ENCODE assay signal across 13 mouse cellular contexts in genomic region chr4:35121060-35121459, GRCm38 (mm10). TPM values are rescaled to one million over a fixed set of nuclear protein-coding genes. Genes with fewer than 3 reads are reported as not detected.
DNase-seq lines count a peak whose midpoint lies in the region; ATAC-seq lines count a peak whose summit lies in the region.
"Had no signal": no experiment of that assay in that cellular context is flagged by ENCODE, and none has a peak within 500 bp of the region (broad histone marks: within the 10 kb centered on the region; RNA-seq: fewer than 3 reads in every experiment).

No protein-coding gene starts in this region.

- no peaks in the 10 kb centered on the region for H3K9me3 ChIP-seq in embryonic facial prominence, embryonic 10.5 days
- no peaks in the 10 kb centered on the region for H3K9me3 ChIP-seq in hindbrain, embryonic 12.5 days (replicated peaks)
- H3K9me3 ChIP-seq in heart, embryonic 12.5 days (replicated peaks) = no peaks in the 10 kb centered on the region

- no peak overlapping the region; the same call in 1 of the 2 replicates for H3K4me3 ChIP-seq in embryonic facial prominence, embryonic 10.5 days
- no peak overlapping the region for H3K4me3 ChIP-seq in hindbrain, embryonic 12.5 days
- no peak overlapping the region for H3K4me3 ChIP-seq in heart, embryonic 12.5 days

- peak; percentile 80 for DNase-seq in heart, adult 11 months
- no peak for DNase-seq in heart, adult 8-10 months (ENCODE audit: low spot score)
- peak; percentile 54 for DNase-seq in embryonic facial prominence, embryonic 10.5 days (ENCODE audit: low spot score)
- DNase-seq in kidney, postnatal 4 days = peak; percentile 40 to 61
- DNase-seq in thymus, postnatal 25 days = no peak
- DNase-seq in gastrocnemius, adult 18-20 months (ENCODE audit: low spot score) = no peak
- DNase-seq: adrenal gland, postnatal 36 days; cerebellum, adult 9-11 months; heart, postnatal 10 days had no signal

- H3K27me3 ChIP-seq in embryonic facial prominence, embryonic 10.5 days (replicated peaks; ENCODE audit: low read depth, poor library complexity, severe bottlenecking) = 0 out of 2 replicates have a peak, but pooled peaks cover 5% of the 10 kb centered on the region
- no peaks in the 10 kb centered on the region for H3K27me3 ChIP-seq in hindbrain, embryonic 12.5 days
- H3K27me3 ChIP-seq in heart, embryonic 12.5 days (replicated peaks) = peaks cover 4% of the 10 kb centered on the region; the same call in 1 of the 2 replicates

- peak overlapping the region; percentile 30; the same call in 1 of the 2 replicates for H3K27ac ChIP-seq in embryonic facial prominence, embryonic 10.5 days (replicated peaks)
- H3K27ac ChIP-seq in hindbrain, embryonic 12.5 days = no peak overlapping the region
- H3K27ac ChIP-seq in heart, embryonic 12.5 days (ENCODE audit: poor library complexity, severe bottlenecking) = no peak overlapping the region

- no peak for ATAC-seq in hindbrain, embryonic 12.5 days (ENCODE audit: low FRiP score)
- ATAC-seq in heart, embryonic 12.5 days (ENCODE audit: insufficient number of reproducible peaks, low FRiP score) = no peak

- H3K9ac ChIP-seq in hindbrain, embryonic 12.5 days = no peak overlapping the region
- no peak overlapping the region for H3K9ac ChIP-seq in heart, embryonic 12.5 days

- 0 out of 2 replicates have a peak overlapping the region, but pooled peaks have one; percentile 8 for H3K4me2 ChIP-seq in hindbrain, embryonic 12.5 days (replicated peaks)
- no peak overlapping the region for H3K4me2 ChIP-seq in heart, embryonic 12.5 days
- H3K4me2 ChIP-seq: liver, embryonic 11.5 days had no signal

- H3K36me3 ChIP-seq in embryonic facial prominence, embryonic 10.5 days (replicated peaks) = no peaks in the 10 kb centered on the region
- no peaks in the 10 kb centered on the region for H3K36me3 ChIP-seq in hindbrain, embryonic 12.5 days
- no peaks in the 10 kb centered on the region for H3K36me3 ChIP-seq in heart, embryonic 12.5 days

- whole genome bisulfite sequencing in embryonic facial prominence, embryonic 10.5 days = 40% methylated on average over 12 of the region's 12 CpGs
- 35% methylated on average over 12 of the region's 12 CpGs for WGBS in hindbrain, embryonic 12.5 days
- 60% methylated on average over 12 of the region's 12 CpGs for WGBS in heart, embryonic 12.5 days

- peaks cover 52% of the 10 kb centered on the region for H3K4me1 ChIP-seq in embryonic facial prominence, embryonic 10.5 days
- peaks cover 35% of the 10 kb centered on the region for H3K4me1 ChIP-seq in hindbrain, embryonic 12.5 days
- peaks cover 6% of the 10 kb centered on the region for H3K4me1 ChIP-seq in heart, embryonic 12.5 days (replicated peaks)

RNA-seq across cellular contexts. Expression of gene Ifnk, which starts 30.8 kb away (rescaled TPM):
- not detected for total RNA-seq in heart, adult 8-10 months (2022)
- polyA plus RNA-seq in embryonic facial prominence, embryonic 10.5 days (2016; fragmentation: Nextera tagmentation; extraction: Ambion mirVana) = 0.45 TPM in 2 replicates
- 0.60 TPM in 1 of 2 replicates, not detected in the other for polyA plus RNA-seq in hindbrain, embryonic 12.5 days (2016; fragmentation: Nextera tagmentation; extraction: Ambion mirVana)
- polyA plus RNA-seq in heart, embryonic 12.5 days (2016; fragmentation: Nextera tagmentation; extraction: Ambion mirVana) = not detected in 2 replicates
- total RNA-seq in gastrocnemius, adult 18-20 months (2021) = not detected
- total RNA-seq: adrenal gland, postnatal 36 days; heart, postnatal 10 days; layer of hippocampus, adult 8-10 months had no signal
- polyA plus RNA-seq: liver, embryonic 11.5 days had no signal

RNA-seq across cellular contexts. Expression of gene Mob3b, which starts 36.2 kb away (rescaled TPM):
- total RNA-seq in heart, adult 8-10 months (2022) = 1 to 10 TPM; 1.5 to 2.5 (median 1.9) TPM
- polyA plus RNA-seq in embryonic facial prominence, embryonic 10.5 days (2016; fragmentation: Nextera tagmentation; extraction: Ambion mirVana) = 14.0 and 15.4 TPM in 2 replicates
- 11.1 and 11.3 TPM in 2 replicates for polyA plus RNA-seq in hindbrain, embryonic 12.5 days (2016; fragmentation: Nextera tagmentation; extraction: Ambion mirVana)
- polyA plus RNA-seq in heart, embryonic 12.5 days (2016; fragmentation: Nextera tagmentation; extraction: Ambion mirVana) = 3.5 and 3.6 TPM in 2 replicates
- total RNA-seq in gastrocnemius, adult 18-20 months (2021) = 1 to 10 TPM in 1 of 2 experiments, under 1 TPM in 1; 0.55 to 1.1 TPM

Comparison
In these comparisons a context has a peak if more than half of its experiments do, and no peak if none do; other contexts are left out.
1. DNase-seq: peak in heart, adult 11 months (single experiment), embryonic facial prominence, embryonic 10.5 days (single experiment) and kidney, postnatal 4 days (2 of 2); none in heart, adult 8-10 months (single experiment), thymus, postnatal 25 days (single experiment) and gastrocnemius, adult 18-20 months (single experiment).